Mouse (Mus musculus): ENCODE measurements around the gene A430078G23Rik.
"Not testable (repeated sequence)": the region's sequence is repeated elsewhere in the genome, so short reads cannot be mapped to it uniquely, and the experiment has no call there.

The A430078G23Rik gene

GRCm38 (mm10) chr8:3353189-3353810 lies at the start of gene A430078G23Rik:
Gene A430078G23Rik, plus strand, starts transcription at chr8:3353415.
- DNase-seq = peak; percentile 83 to 86

- DNase-seq = peak in 1 of 2 experiments; percentile 10
Measured at GRCm38 (mm10) chr8:3308205-3308800, 44.9 kb upstream of the A430078G23Rik start.

- DNase-seq = no peak
Measured at GRCm38 (mm10) chr8:3309636-3310035, 43.6 kb upstream of the A430078G23Rik start.

GRCm38 (mm10) chr8:3311482-3311881 lies 41.7 kb upstream of the A430078G23Rik start:
- no peak for DNase-seq

GRCm38 (mm10) chr8:3313417-3313816 lies 39.8 kb upstream of the A430078G23Rik start:
- not testable (repeated sequence) for DNase-seq

- DNase-seq = no peak
Measured at GRCm38 (mm10) chr8:3313843-3314242, 39.4 kb upstream of the A430078G23Rik start.

- DNase-seq = no peak
Measured at GRCm38 (mm10) chr8:3314345-3314744, 38.9 kb upstream of the A430078G23Rik start.

GRCm38 (mm10) chr8:3316585-3316984 lies 36.6 kb upstream of the A430078G23Rik start:
- no peak for DNase-seq

- not testable (repeated sequence) for DNase-seq
Measured at GRCm38 (mm10) chr8:3319267-3319666, 33.9 kb upstream of the A430078G23Rik start.

GRCm38 (mm10) chr8:3324253-3324652 lies 29.0 kb upstream of the A430078G23Rik start:
- no peak for DNase-seq

- DNase-seq = no peak
Measured at GRCm38 (mm10) chr8:3327056-3327455, 26.2 kb upstream of the A430078G23Rik start.

- DNase-seq = peak; percentile 46 to 47
Measured at GRCm38 (mm10) chr8:3327538-3328245, 25.5 kb upstream of the A430078G23Rik start.

GRCm38 (mm10) chr8:3330662-3331061 lies 22.6 kb upstream of the A430078G23Rik start:
- peak; percentile 62 to 63 for DNase-seq

GRCm38 (mm10) chr8:3331692-3332091 lies 21.5 kb upstream of the A430078G23Rik start:
- DNase-seq = no peak

GRCm38 (mm10) chr8:3335881-3336280 lies 17.3 kb upstream of the A430078G23Rik start:
- peak; percentile 29 to 32 for DNase-seq

- DNase-seq = peak; percentile 76 to 79
Measured at GRCm38 (mm10) chr8:3336658-3337524, 16.3 kb upstream of the A430078G23Rik start.

- DNase-seq = not testable (repeated sequence)
Measured at GRCm38 (mm10) chr8:3337525-3337824, 15.7 kb upstream of the A430078G23Rik start.

- DNase-seq = no peak
Measured at GRCm38 (mm10) chr8:3337971-3338370, 15.2 kb upstream of the A430078G23Rik start.

GRCm38 (mm10) chr8:3340711-3341110 lies 12.5 kb upstream of the A430078G23Rik start:
- not testable (repeated sequence) for DNase-seq

GRCm38 (mm10) chr8:3345337-3345736 lies 7.9 kb upstream of the A430078G23Rik start:
- DNase-seq = no peak

GRCm38 (mm10) chr8:3346691-3347413 lies 6.4 kb upstream of the A430078G23Rik start:
- no peak for DNase-seq

- peak; percentile 39 to 45 for DNase-seq
Measured at GRCm38 (mm10) chr8:3348142-3348823, 4.9 kb upstream of the A430078G23Rik start.
